Mouse (Mus musculus): ENCODE measurements around the gene Cdh22. TPM values are rescaled to one million over a fixed set of nuclear protein-coding genes. Genes with fewer than 3 reads are reported as not detected.

The Cdh22 gene
- total RNA-seq, 2 experiments from 2014 or later = 0.79 to 1.9 TPM

GRCm38 (mm10) chr2:165250903-165251302 is 16.2 kb upstream of the Cdh22 start:
- no peak for DNase-seq

- DNase-seq = no peak
These were observed 14.3 kb upstream of the Cdh22 start for GRCm38 (mm10) chr2:165248967-165249366.

GRCm38 (mm10) chr2:165246349-165246748 is 11.7 kb upstream of the Cdh22 start:
- no peak for DNase-seq

GRCm38 (mm10) chr2:165243122-165243720 is 8.6 kb upstream of the Cdh22 start:
- no peak for DNase-seq

- DNase-seq = no peak
These were observed 7.9 kb upstream of the Cdh22 start for GRCm38 (mm10) chr2:165242575-165242974.

GRCm38 (mm10) chr2:165241786-165242185 is 7.1 kb upstream of the Cdh22 start:
- DNase-seq = no peak

- DNase-seq = no peak
These were observed 5.7 kb upstream of the Cdh22 start for GRCm38 (mm10) chr2:165240371-165240770.

GRCm38 (mm10) chr2:165239533-165240144 is 5.0 kb upstream of the Cdh22 start:
- no peak for DNase-seq

- DNase-seq = peak; percentile 27 to 40
These were observed 3.9 kb upstream of the Cdh22 start for GRCm38 (mm10) chr2:165238416-165239145.

- DNase-seq = no peak
These were observed 401 bp downstream of the Cdh22 start for GRCm38 (mm10) chr2:165234291-165234612.

- DNase-seq = peak; percentile 76 to 88
These were observed 962 bp downstream of the Cdh22 start for GRCm38 (mm10) chr2:165233491-165234290.

GRCm38 (mm10) chr2:165229050-165229449 is 5.6 kb downstream of the Cdh22 start:
- DNase-seq = no peak

GRCm38 (mm10) chr2:165223837-165224236 is 10.8 kb downstream of the Cdh22 start:
- no peak for DNase-seq

- DNase-seq = no peak
These were observed 12.7 kb downstream of the Cdh22 start for GRCm38 (mm10) chr2:165221952-165222351.

- no peak for DNase-seq
These were observed 14.2 kb downstream of the Cdh22 start for GRCm38 (mm10) chr2:165220347-165220945.

GRCm38 (mm10) chr2:165218954-165219353 is 15.7 kb downstream of the Cdh22 start:
- no peak for DNase-seq

GRCm38 (mm10) chr2:165217361-165218149 is 17.1 kb downstream of the Cdh22 start:
- DNase-seq = no peak

- peak; percentile 48 to 64 for DNase-seq
These were observed 19.3 kb downstream of the Cdh22 start for GRCm38 (mm10) chr2:165215103-165215951.

- DNase-seq = no peak
These were observed 23.1 kb downstream of the Cdh22 start for GRCm38 (mm10) chr2:165211426-165212079.

- DNase-seq = no peak
These were observed 23.7 kb downstream of the Cdh22 start for GRCm38 (mm10) chr2:165210948-165211347.
